Mouse (Mus musculus) G1E-ER4 (cell line): ENCODE measurements around the gene Eif4e. TPM values are rescaled to one million over a fixed set of nuclear protein-coding genes. Genes with fewer than 3 reads are reported as not detected.

Source experiments
- GATA1 ChIP-seq: IDR thresholded peaks from one replicate; pipeline ENCODE4 v1.8.0; 2012; ENCODE audit warnings: low read length, inconsistent platforms
- polyA plus RNA-seq: library from polyadenylated mRNA; stranded (reverse); fragments of >175 nt; gene quantifications from 2 replicates; pipeline ENCODE4 v1.2.3, GENCODE M21; 2012

The Eif4e gene
- polyA plus RNA-seq, 1 experiment = 8.3 TPM

DNA sequence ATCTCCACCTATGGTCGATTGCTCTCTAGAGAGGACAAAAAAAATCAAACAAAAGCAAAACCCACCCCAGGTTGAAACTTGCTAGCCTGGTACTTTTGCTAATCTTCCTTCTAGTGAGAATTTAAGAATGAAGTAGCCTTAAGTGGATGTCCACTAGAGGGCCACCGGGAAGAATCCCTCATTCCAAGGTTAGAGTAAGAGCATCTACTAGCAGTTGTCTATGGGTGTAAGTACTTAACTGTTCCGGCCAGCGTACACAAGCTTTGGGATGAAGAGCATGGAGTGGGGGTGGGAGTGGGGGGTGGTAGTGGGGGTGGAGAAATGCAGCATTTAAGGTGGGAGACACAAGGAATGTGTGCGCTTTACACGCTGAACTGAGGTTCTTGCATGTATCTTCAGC lies 19.2 kb upstream of the Eif4e start:
- TF ChIP-seq GATA1 = no peak

DNA sequence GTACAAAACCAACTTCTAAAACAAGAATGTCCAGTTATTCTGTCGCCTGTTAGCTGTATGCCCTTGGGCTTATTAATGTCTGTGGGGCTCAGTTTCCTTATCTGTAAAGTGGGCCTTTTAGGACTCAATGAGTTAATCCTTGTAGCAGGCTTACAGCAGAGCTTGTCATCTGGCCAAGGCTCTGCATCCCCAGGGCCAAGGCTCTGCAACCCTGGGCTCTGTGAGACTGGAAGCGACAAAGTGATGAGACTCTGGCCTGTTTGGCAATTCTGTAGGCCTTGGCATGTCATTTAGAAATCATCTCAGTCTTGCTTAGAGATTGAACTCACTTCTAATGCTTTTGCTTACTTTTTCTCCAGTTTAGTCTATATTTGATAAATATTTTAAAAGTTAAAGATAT lies 16.4 kb upstream of the Eif4e start:
- no peak for TF ChIP-seq GATA1

DNA sequence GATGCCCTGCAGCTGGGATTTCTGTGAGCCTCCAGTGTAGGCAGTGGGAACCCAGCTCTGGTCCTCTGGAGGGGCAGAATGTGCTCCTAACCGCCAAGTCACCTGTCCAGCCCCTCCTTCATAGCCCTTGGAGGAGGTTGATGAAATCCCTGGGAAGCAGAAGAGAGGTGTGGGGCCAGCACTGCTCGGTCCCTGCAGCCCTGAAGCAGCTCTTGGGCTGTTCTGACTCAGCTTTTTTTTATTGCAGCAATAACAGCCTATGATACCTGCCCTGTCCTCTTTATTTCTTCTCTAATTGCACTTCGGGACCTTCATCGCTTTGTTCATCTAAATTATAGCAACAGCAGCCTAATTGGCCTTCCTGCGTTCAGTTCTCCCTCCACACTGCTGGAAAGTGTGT lies 15.5 kb upstream of the Eif4e start:
- TF ChIP-seq GATA1 = no peak

DNA sequence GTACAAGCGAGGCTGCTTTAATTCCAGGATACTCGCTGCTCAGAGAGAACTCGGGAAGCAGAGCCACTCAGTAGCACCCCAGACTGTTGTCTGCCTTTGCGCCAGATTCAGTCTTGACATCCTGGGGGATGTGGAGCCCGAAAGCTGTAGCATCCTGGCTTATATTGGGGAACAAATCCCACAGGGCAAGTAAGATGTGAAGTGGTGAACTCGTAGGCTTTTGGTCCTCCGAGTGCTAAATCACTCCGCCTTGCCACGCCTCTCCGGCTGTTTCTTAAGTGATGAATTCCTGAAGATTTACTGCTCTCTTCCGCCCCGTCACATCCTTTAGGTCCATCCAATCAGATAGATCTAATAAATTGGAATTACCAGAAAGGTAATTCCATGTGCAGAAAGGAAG lies 12.7 kb upstream of the Eif4e start:
- no peak for TF ChIP-seq GATA1

DNA sequence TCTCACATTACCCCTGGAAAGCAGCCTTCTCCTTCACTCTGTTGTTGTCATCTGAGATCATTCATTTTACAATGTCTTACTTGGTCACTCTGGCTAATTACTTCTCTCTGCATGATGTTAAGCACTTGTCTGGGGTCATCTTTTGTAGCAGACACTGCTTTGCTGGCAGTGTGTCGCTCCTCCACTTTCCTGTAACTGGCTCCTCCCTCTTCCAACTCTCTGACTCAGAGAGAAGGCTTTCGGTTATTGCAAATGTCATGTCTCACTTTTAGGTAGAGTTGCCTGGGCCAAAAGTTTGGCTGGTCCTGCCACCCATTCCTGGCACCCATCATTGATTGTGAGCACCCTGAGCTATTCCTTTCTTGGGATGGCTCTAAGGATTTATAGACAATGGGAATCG lies 11.2 kb upstream of the Eif4e start:
- no peak for TF ChIP-seq GATA1

DNA sequence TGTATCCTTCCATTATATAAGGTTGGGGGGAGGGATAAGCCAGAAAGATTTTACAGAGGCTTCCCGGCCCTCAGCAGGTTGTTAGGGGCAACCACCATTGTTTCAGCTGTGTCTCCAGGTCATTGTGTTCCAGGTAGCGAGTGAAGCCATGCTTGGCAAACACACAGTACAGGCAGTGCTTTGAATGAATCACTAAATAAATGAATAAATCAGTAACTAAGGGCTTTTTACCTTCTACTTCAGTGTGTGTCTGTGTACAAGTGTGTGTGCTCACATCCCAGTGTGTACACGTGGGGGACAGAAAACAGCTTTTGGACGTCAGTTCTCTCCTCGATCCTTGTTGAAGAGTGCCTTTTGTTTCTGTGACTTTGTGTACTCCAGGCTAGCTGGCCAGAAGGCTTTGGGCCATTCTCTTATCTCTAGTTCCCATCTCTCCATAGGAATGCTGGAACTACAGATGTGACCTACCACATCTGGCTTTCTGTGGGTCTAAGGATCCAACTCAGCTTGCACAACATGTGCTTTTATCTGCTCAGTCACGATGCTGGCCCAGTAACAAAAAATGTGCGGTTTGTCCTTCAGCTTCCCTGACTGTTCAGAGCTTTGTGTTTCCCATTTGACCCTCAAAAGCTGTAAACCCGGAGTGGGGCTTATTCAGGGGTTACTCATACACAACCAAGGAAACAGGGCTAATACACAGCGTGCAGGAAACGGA lies 10.2 kb upstream of the Eif4e start:
- TF ChIP-seq GATA1 = no peak

DNA sequence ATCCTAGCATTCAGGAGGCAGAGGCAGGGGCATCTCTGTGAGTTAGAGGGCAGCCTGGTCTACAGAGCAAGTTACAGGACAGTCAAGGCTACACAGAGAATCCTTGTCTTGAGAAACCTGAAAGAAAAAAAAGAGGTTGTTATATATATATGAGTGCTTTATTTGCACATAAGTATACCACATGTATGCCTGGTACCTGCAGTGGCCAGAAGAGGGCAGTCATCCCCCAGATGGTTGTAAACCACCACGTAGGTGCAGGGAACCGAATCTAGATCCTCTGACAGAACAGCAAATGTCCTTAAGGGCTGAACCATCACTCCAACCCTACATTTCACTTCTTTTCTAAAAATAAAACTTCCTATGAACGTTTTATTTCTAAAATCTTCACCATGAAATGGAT lies 8.1 kb upstream of the Eif4e start:
- no peak for TF ChIP-seq GATA1

DNA sequence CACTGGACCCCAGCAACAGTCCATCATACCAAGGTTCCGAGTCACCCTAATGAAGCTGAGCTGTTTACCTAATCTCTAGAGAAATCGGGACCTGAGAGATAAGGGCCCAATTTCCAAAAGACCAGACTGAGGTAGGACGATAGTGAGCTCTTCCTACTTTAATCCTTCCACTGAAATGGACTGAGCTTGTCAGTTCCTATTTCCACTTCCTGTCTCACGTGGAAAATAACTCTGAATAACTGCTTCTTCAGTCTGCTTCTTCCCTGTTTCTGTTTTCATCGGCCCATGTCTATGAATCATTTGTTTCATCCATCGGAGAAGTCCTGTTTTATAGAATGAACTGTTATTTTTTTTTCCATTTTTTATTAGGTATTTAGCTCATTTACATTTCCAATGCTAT lies 6.8 kb upstream of the Eif4e start:
- no peak for TF ChIP-seq GATA1

DNA sequence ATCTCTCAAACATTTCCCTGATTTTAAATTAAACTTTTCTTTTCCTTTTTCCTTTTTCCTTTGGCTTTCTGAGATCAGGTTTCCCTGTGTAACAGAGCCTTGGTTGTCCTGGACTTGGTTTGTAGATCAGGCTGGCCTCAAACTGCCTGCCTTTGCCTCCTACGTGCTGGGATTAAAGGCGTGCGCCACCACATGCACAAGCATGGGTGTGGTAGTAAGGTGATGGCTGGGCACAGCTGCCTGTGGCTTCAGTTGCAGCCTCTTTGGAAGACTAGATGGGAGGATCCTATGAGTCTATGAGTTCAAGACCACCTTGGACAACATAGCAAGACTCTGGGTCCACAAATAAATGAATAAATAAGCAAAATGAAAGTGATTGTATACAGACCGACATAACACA lies 2.0 kb upstream of the Eif4e start:
- TF ChIP-seq GATA1 = no peak

DNA sequence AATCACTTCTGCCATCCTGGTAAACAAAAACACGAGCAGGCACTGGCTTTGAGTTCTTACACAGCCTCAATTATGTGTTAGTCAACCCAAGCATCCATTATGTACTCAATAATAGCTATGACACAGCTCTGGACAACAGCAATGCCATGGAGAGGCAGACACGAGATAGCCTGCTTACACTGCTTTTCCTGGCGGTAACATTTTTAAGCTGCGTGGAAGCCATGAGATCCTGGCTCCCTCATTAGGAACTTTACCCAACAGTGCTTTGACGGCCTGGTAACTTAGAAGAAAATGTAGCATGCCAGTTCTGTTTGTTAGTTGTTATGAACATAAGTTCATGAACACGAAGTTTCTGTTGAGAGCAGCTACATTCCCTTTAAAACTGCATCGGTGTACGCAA lies 485 bp upstream of the Eif4e start:
- no peak for TF ChIP-seq GATA1

DNA sequence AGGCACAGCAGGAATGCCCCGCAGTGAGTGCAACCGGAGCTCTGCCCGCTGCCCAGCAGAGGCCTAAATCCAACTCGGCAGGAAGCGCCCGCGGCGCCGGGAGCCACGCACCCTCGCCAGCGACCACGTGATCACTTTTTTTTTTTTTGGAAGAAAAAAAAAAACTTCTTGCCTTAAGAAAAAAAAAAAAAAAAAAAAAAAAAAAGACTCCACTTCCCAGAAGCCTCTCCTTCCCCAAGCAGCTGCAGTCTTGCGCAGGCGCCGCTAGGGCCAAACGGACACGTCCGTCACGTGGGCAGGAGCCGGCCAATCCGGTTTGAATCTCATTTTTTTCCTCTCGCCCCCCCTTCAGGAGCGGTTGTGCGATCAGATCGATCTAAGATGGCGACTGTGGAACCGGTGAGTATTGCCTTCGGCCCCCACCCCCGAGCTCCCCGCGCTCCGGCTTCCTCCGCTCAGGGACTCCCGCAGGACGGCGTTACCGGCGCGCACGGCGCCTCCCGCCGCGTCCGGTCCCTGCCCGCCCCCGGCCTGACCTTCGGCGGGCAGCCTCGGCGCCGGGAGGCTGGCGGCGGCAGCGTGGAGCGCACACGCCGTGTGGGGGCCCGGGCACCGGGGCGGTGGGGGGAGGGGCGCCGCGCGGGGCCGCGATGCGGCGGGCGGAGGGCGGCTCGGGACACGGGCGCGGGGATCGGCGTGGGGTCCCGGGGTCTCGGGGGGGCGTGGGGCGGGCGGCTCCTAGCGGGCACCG lies 1.1 kb downstream of the Eif4e start:
- TF ChIP-seq GATA1 = no peak

DNA sequence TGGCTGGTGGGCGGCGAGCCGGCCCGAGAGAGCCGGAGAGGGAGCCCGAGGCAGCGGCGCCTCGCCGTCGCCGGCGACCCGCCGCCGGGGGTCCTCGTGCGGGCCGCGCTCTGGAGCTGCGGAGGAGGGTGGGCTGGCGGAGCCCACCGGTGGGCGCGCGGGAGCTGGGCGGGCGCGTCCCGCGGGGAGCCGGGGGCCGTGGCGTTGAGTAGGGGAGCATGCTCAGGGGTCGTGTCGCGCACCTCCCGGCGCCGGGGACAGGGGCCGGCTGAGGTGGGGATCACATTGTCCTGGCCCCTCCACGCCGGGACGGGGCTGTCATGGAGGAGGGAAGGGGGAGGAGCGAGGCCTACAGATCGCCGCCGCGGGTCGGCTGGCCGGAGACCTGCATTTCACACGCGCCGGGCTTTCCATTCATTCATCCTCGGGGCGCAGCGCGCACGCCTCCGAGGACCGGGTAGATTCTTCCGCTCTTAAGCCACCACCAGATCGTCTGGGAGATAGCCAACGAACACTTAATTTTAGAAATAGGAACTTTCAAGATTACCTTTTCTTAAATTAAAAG lies 1.8 kb downstream of the Eif4e start:
- TF ChIP-seq GATA1 = no peak

DNA sequence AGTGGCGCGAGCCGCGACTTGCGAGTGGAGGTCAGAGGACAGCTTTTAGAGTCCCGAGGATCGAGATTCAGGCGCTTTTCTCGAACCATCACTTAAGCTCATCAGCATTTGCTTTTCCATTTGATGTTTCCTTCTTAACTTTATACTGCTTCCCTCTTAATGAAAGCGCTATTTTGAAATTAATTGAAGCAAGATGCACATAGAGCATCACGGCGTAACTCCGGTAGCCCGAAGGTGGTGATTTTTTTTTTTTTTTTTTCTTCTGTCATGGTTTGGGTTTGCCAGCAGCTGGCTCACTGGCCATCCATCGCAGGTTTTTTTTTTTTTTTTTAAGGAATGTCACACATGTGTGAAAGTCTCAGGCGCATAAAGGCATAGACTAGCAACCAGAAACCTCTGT lies 2.3 kb downstream of the Eif4e start:
- no peak for TF ChIP-seq GATA1

DNA sequence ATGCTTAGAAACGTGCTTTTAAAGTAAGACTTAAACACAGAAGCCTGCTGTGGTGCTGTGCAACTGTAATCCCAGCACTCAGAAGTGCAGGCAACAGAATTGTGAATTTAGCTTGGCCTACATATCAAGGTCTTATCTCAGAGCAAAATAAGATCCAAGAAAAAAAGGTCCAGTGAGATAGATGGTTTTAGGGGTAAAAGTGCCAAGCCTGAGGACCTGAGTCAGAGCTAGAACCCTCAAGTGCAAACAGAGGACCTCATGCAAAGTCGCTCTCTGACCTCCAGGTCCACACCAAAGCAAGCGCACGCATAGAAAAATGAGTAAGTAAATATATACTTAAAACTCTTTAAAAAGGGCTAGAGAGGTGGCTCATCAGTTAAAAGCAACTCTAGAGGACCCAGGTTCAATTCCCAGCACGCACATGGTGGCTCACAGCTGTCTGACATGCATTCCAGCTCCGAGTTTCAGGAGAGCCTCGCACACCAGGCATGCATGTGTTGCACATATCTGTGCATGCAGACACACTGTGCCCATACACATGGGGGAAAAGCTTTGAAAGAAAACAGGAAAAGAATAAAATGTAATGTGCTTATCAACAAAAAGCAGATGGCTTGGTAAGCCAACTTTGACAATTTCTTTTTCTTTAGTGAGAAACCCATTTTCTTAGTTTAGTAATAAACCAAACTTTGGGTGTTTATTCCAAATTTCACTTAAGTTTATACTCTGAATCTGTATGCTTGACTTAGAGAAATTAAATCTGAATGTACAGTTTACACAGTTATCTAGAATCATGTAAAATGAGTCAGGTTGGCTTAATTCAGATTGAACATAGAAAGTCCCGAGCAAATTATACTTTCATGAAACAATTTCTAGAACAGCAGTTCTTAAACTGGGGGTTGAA lies 4.8 kb downstream of the Eif4e start:
- TF ChIP-seq GATA1 = no peak

DNA sequence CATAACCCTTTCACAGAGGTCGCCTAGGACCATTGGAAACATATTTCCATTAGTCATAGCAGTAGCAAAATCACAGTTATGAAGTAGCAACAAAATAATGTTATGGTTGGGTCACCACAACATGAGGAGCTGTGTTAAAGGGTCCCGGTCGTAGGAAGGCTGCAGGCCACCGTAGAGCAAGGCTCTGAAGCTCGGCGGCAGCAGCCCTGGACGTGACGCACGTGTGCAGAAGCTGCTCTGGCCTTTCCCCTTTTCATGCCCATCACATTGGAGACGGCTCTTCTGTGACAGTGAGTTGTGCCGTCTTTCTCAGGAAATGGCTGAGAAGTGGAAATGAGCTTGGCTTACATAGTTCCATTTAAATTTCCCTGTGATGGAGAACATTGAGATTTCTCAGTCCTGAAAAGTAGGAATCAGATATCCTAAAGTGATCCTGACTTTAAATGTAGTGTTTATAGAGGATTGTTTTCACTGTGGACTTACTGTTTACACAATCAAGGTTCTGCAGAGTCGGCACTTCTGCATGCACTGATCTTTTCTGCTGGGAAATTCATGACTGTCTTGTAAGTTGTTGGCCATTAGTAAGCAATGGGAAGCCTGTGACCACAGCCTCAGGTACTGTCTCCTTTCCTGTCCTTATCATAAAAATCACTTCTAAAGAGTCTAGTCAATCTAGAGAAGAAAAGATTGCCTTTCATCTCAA lies 5.7 kb downstream of the Eif4e start:
- no peak for TF ChIP-seq GATA1
